Mouse (Mus musculus) layer of hippocampus, adult 9-11 months (tissue): ENCODE results near the gene Tmem98.
A peak's percentile ranks its signal among the peaks of the same experiment; 100 is the strongest.

Experiments
- DNase-seq: peaks from one replicate; pipeline ENCODE4 v3.0.0; 2022

The Tmem98 gene

GRCm38 (mm10) chr11:80791677-80792432 lies 18.1 kb upstream of the Tmem98 start:
- DNase-seq: no peak

DNA sequence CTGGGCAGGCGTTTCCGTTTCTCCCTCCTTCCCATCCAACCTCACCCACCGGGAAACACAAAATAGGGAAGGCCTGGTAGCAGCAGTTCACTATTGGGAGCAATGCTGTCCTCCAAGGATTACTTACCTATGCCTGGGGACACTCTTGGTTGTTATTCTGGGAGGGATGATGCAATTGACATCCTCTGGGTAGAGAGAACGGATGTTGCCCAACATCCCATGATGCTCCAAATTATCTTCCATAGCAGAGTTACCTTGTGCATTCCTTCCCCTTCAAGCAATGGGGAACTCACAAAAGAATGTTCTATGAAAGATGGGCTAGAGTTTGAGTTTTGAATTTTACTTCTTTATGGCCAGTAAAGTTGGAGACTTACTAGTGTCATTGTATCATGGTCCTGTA lies 16.6 kb upstream of the Tmem98 start:
- DNase-seq: no peak

- no peak for DNase-seq
Measured at GRCm38 (mm10) chr11:80794290-80794689, 15.7 kb upstream of the Tmem98 start.

DNA sequence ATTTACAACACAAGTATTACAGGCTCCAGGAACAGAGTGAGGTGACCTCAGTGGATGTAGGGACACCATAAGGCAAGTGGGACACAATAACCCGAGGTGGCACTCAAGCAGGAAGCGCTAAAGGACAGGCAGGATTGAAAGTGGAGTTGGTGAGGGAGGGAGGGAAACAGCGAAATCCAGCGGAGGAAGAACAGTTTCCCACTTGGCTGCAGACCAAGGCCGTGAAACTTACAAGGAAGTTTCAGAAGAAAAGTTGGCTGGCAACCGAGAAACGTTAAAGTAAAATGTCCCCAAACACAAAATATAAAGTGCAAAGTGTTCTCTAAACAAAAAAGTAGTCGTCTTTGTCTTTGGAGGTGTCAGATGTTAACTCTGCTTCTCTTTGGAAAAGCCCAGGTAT lies 14.5 kb upstream of the Tmem98 start:
- no peak for DNase-seq

GRCm38 (mm10) chr11:80799979-80800378 lies 10.0 kb upstream of the Tmem98 start:
- DNase-seq: no peak

GRCm38 (mm10) chr11:80802706-80803105 lies 7.3 kb upstream of the Tmem98 start:
- DNase-seq: no peak

DNA sequence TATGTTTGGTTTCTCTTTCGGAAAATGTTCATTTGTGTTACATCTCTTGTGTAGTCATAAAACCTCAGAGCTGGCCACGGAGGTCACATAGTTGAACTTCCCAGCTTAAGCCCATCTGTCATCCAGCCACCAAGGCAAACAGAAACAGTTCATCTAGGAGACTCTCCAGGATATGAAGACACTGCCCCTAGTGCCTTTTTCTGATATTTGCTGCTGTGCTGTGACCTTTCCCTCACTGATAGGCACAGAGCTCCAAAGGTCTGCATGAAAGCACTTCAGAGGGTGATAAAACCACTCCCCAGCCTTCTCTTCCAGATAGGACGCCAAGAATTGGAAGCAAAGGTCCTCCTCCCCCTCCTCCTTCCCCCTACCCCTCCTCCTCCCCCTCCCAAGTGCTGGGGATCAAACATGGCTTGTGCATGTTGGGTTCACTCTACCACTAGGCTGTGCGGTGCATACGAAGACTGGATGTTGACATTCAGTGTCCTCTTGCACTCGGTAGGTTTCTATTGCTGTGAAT lies 1.4 kb upstream of the Tmem98 start:
- DNase-seq: no peak

DNA sequence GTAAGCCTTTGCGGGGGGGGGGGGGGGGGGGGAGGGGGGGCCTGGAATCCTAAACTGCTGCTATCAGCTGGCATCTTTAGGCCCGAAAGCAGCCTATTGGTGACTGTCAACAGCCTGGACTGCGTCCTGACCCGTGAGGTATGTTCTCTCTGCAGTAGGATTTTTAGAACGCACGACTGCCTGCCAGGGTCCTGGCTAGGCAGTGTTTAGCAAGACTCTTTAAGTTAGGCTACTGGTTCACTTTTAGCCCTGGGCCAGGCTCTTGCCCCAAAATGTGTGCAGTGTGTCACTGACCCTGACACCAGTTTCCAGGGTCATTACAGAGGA lies 346 bp upstream of the Tmem98 start:
- DNase-seq: no peak

DNA sequence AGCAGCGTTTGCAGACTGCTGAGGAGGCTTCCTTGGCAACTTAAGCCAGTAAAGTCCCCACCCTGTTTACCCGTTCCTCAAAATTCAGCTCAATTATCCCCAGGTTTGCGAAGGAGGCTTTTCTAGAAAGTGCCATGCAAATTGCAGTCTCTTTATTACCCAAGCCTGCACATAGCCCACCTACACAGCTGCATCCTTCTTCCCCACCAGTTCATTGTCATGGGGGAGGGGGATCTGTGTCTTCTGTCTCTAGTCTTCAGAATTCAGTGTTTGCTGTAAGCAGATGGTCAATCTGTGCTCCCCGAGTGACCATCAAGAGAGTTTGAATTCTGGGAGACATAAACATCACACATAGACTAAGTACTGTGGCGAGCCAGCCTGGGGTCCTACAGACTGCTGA lies 1.2 kb downstream of the Tmem98 start:
- no peak for DNase-seq

DNA sequence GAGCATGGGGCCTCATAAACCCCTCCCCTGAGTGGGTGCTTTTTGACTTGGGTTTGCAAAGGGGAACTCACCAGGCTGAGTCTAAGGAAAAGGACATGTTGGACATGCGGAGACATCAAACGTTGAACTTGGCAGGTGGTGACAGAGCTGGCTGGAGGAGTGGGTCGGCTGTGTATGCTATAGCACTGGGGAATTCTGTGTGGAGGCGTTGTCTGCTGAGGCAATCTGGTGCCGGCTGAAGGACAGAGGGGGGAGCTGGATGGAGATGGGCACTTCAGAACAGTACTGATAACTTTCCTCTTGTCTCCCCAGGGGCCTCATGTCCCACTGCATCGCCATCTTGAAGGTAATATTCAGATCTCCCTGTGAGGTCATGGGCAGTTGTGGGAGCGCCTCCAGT lies 5.4 kb downstream of the Tmem98 start:
- DNase-seq: no peak

- peak; percentile 43 for DNase-seq
Measured at GRCm38 (mm10) chr11:80818060-80818697, 8.2 kb downstream of the Tmem98 start.

GRCm38 (mm10) chr11:80820085-80820484 lies 10.1 kb downstream of the Tmem98 start:
- no peak for DNase-seq

GRCm38 (mm10) chr11:80821296-80821695 lies 11.3 kb downstream of the Tmem98 start:
- peak; percentile 12 for DNase-seq

DNA sequence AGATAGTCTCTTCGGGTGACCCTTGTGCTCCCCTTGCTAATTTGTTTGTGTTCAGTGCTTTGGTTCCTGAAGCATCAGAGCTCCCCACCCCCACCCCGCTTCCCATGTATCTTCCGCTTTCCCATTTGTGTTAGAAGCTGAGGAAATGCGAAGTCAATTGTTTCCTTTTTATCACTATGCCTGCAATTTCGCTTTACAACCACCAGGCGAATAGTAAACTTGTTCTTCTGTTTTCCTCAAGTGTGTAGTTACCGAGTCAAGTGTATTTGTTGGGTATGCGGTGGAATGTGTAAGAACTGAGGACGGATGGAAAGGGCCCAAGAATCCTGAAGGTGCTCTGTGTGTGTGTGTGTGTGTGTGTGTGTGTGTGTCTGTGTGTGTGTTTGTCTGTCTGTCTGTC lies 11.8 kb downstream of the Tmem98 start:
- DNase-seq: no peak

GRCm38 (mm10) chr11:80835395-80835794 lies 25.4 kb downstream of the Tmem98 start:
- DNase-seq: no peak

DNA sequence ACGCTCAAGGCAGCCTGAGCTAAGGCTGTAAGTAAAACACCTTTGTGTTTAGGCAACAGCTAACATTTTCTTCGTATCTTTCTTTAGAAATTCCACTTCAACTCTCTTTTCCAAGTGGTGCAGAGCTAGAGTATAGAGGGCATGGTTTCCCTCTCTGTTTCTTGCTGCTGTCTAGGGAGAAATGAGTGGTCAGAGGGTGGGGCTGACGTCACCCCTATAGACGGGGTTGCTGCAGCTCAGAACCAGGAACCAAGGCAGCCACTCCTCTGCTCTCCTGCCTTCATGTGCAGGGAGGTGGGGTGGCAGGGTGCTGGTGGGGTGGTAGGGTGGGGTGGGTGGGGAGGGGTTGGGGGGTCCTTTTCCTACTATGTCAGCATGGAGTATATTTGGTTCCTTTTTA lies 25.9 kb downstream of the Tmem98 start:
- DNase-seq: no peak

GRCm38 (mm10) chr11:80838724-80839123 lies 28.7 kb downstream of the Tmem98 start:
- no peak for DNase-seq

DNA sequence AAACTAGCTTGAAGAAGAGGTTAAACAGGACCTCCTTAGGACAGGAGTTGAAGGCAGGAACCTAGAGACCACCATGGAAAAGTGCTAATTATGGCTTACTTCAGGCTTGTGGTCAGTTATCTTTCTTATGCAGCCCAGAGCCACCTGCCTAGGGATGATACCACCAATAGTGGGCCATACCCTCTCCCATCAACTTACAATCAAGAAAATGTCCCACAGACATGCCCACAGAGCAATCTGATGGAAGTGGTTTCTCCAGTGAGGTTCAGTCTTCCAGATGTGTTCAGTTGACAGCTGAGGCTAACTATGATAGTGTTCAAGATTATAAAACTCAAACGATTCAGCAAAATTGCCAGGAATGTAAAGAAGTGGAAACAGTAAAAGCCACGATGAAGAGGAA lies 33.5 kb downstream of the Tmem98 start:
- DNase-seq: no peak

- no peak for DNase-seq
Measured at GRCm38 (mm10) chr11:80845486-80845885, 35.5 kb downstream of the Tmem98 start.

- no peak for DNase-seq
Measured at GRCm38 (mm10) chr11:80846115-80846514, 36.1 kb downstream of the Tmem98 start.

GRCm38 (mm10) chr11:80848131-80848530 lies 38.2 kb downstream of the Tmem98 start:
- DNase-seq: no peak

GRCm38 (mm10) chr11:80851859-80852258 lies 41.9 kb downstream of the Tmem98 start:
- DNase-seq: no peak

- peak; percentile 56 for DNase-seq
Measured at GRCm38 (mm10) chr11:80853014-80853413, 43.0 kb downstream of the Tmem98 start.

DNA sequence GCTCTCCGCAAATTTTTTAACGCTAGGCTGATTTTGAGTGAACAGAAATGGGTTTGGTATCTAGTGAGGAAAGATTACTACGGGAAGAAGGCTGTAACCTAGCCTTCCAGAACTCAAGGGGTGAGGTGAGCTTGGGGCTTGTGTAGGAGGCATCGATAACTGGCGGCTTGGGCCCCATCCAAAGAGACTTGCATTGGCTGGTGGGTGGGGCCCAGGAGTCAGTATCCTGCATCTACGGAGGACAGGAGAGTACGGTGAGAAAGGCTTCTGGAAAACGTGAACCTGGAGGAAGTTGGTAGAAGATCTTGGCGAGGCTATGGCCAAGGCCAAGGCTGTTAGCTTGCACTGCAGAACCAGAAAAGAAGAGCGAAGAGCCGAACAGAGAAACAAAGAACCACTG lies 44.5 kb downstream of the Tmem98 start:
- DNase-seq: no peak

- no peak for DNase-seq
Measured at GRCm38 (mm10) chr11:80854908-80855307, 44.9 kb downstream of the Tmem98 start.
